Mouse (Mus musculus) neutrophil, adult 5-6 weeks (primary cell): ENCODE data around the gene Gmeb1. TPM values are rescaled to one million over a fixed set of nuclear protein-coding genes. Genes with fewer than 3 reads are reported as not detected.
"Not testable (repeated sequence)": the region's sequence is repeated elsewhere in the genome, so short reads cannot be mapped to it uniquely, and the experiment has no call there.

Source experiments
- ATAC-seq: fragments of 151-379, 151-347 bp; 2 replicates; pipeline ENCODE4 v1.8.0; 2017; ENCODE audit warnings: mild to moderate bottlenecking, moderate TSS enrichment; ENCODE audit not compliant: insufficient number of reproducible peaks, poor library complexity, low FRiP score, severe bottlenecking; ENCODE audit errors: extremely low read depth
- total RNA-seq: library from RNA; stranded (forward); fragments of 200-1000 nt; gene quantifications from 2 replicates; pipeline ENCODE4 v1.2.3, GENCODE M21; 2017

Gene Gmeb1
- total RNA-seq = 29.1 and 37.3 TPM in 2 replicates

DNA sequence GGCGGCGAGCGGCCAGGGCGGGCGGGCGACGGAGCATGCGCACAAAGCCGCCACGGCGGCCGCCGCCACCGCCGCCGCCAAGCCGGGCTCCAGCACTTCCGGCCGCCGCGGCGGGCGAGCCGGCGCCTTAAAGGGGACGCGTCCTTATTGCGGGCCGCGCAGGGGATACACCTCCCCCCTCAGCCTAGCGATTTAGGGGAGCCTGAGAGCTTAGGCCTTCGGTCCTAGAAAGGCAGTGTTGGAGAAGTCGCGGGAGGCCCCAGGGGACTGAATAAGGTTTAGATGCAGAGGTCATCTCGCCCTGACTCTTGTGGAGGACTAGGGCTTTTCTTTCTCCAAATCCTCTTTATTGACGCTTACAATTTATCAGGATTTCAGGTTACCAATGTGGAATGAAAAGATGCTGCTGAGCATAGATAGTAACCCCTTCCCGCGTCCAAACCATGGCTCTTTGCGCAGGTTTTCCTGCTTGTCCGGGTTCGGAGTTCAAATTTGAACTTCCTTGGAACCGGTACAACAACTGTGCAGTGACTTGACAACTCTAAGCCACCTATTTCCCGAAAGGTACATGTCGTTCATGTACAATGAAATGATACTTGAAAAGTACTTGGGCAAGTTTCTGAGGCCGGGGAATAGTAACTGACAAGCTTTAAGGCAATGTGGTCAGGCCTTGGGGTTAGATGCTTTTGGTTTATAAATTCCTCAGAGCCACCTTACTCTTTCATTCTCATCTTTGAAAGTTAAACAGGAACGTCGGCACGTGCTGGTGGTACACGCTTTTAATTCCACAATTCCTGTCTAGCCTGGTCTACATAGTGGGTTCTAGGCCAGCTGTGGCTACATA, at the start of gene Gmeb1:
TSS of gene Gmeb1 (minus strand) at position 89 of the 844 bp plus-strand sequence.
- ATAC-seq = peak; percentile 57

DNA sequence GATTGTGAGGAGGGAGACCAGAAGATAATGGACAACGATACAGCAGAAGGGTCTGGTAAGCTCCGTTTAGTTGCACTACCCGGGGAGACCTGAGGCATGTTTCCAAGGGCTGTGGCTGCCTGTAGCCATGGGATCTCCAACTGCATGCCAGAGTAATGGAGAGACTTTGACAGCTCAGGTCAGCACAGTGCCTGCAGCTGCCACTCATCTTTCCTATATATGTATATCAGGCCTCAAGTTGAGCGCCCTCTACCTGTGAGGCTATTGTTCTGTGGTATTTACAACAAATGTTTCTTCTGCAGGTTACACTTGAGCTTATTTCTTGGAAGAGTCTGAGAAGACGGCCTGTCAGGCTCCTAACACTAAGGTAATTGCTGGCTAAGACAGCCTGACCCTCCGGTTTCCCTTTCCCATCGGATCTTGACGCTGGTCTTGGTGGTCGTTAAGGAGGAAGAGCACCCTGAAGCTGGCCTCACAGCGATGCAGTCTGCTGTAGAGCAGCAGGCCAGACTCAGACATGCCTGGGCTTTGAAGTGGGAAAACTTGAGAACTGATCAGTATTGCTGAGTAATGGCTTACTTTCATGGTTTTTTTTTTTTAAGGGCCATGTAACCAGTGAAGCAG, 48.6 kb upstream of the Gmeb1 start:
- peak; percentile 42; the same call in 1 of the 2 replicates for ATAC-seq

DNA sequence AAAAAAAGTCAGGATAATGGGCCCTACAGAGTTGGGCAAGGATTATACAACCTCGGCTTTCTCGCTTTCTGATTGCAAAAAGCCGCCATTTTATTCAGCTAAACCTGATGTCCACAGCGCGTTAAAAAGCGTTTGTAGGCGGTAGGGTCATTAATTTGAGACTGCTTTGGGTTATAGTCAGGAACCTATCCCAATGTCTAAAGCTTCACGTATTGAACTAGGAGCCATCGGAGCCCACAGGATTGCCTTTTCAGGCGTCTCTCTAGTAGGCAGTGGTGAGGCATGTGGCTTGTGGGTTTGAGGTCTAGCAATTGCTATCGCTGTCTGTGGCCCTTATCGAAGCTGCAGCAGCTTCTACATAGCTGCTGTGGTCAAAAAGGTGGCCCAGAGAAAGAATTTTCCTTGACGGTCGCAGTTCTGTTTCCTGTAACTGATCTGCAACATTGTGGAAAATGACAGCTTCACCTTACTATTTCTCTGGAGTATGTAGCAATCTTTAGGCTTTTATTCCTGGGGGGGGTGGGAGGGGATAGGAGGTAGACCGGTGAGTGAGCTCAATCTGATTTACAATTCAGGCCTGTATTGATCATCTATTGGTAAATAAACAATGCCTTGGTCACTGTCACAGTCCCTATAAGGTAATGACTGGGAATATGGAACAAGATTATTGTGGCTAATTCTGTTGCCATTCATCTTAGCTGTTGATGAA, 47.9 kb upstream of the Gmeb1 start:
- ATAC-seq = no peak

DNA sequence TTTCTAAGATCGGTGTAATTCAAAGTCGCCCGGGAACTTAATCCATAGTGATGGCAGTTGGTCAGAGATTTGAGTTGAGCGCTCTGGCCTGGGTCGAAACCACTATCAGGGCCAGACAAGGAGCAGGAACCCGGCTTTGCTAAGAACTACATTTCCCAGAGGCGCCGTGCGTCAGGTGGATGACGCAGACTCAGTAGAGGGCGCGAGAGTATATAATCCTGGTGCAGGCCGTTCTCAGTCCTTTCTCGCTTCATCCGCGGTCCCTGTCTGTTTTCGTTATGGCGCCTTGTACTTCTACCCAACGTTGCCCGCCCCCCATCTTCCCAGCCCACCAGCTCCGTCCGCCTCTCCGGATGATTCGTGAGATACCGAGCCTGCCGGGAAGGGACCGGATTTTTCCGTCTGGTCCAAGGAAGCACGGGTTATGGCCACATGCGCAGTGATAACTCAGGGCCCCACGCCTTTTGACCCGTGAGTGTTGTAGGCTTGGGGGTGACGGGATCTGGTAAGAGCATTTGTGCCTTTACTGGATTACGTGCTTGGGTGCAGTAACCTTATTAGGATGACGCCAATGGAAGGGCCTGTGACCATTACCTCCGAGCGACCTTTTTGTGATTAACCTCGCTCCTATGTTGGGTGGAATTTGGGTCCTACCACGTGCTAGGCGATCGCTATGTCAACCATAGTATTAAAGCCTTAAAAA, 47.2 kb upstream of the Gmeb1 start:
- ATAC-seq = peak; percentile 98

DNA sequence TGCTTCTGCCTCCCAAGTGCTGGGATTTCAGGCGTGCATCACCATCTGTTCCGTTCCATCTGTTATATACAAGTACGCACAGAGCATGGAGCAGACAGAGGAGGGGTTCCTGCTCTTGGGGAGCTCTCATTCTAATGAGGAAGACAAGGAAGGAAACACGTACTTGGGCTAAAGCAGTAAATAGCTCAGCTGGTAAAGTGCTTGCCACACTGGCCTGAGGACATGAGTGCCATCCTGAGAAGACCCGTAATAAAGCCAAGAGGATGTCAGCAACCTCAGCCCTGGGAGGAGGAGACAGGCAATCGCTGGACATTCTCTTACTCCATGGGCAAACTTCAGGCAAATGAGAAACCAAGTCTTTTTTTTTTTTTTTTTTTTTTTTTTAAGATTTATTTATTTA, 44.6 kb upstream of the Gmeb1 start:
- no peak for ATAC-seq

GRCm38 (mm10) chr4:132305276-132305675, 43.9 kb upstream of the Gmeb1 start:
- no peak for ATAC-seq

- ATAC-seq = not testable (repeated sequence)
These were observed 42.1 kb upstream of the Gmeb1 start for GRCm38 (mm10) chr4:132303484-132303883.

DNA sequence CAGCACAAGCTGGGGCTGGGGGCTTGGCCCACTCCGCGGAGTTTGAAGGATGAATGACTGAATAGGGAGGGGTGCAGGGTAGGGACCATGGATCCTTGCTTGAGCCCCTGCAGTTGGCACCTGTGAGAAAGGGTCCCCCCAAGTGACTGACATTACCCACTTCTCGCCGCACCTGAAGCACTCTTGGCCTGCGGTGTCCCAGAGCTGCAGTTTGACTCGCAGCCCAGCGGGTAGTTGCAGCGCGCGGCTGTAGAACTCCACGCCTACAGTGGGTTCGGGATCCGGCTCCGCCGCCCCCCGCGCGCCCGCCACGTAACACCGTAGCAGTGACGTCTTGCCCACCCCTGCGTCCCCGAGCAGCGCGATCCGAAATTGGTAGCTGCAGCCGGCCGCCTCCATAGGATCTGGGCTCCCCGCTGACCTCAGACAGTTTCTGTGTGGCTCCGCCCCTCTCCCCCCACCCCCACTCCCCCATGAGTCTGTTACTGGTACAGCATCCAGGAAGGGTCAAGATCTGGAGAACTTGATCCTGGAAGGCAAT, 41.6 kb upstream of the Gmeb1 start, which contains the start of gene Rab42:
TSS of gene Rab42 (minus strand) at position 447 of the 541 bp plus-strand sequence.
- peak; percentile 42 for ATAC-seq

DNA sequence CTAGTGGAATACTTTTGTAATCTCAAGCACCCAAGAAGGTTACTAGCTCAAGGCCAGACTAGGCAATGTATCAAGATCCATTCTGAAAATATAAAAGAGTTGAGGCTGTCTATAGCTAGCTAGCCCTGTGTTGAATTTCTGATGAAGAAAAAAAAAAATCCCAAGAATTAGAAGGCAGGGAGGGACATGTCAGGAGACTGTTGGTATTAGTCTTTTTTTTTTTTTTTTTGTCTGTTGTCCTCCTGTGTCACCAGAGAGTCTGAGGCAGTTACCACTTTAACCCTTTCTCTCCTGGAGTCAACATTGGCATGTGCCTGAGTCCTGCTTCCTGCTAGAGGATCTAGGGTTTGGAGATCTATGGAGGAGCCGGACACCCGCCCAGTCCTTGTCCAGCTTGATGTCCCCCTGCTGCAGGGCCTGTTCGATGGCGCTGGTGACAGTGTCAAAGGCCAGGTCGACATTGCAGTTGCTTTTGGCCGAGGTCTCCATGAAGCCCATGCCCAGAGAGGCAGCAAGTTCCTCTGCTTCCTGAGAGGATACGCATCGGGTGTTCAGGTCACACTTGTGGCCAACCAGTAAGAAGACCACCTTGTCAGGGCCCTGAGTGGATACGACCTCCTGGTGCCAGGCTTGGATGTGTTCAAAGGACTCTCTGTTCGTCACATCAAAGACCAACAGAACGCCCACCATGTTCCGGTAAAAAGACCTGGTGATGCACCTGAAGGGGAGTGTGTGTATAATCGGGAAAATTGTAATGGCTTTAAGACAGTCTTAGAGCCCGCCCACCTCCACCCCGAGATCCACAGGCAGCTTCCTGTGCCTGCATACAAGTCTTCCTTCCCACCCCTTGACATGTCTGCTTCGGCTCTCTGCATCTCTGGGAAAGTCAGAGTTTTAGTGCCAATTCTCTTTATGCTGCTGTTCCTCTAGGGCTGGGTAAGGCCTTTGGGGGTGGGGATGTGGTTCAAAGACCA, 40.9 kb upstream of the Gmeb1 start:
- no peak for ATAC-seq

- ATAC-seq = no peak
These were observed 40.1 kb upstream of the Gmeb1 start for GRCm38 (mm10) chr4:132301486-132301885.

DNA sequence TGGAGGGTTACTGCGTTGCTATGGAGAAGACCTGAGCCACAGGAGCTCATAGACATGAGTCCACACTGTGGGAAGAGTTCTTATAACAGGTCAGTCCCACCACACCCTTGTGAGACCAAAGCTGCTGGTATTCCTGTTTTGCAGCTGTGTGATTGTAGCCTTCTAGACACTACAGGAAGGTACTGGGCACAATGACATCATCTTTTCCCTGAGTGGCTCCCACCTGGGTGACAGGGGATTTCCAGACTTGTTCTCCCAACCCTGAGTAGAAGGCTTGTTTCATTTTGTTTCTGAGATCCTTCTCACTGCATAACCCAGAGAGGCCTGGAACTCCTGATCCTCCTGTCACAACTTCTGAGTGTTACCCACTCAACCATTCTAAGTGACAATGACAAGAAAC, 38.4 kb upstream of the Gmeb1 start:
- ATAC-seq = no peak

- no peak for ATAC-seq
These were observed 34.4 kb upstream of the Gmeb1 start for GRCm38 (mm10) chr4:132295696-132296390.

DNA sequence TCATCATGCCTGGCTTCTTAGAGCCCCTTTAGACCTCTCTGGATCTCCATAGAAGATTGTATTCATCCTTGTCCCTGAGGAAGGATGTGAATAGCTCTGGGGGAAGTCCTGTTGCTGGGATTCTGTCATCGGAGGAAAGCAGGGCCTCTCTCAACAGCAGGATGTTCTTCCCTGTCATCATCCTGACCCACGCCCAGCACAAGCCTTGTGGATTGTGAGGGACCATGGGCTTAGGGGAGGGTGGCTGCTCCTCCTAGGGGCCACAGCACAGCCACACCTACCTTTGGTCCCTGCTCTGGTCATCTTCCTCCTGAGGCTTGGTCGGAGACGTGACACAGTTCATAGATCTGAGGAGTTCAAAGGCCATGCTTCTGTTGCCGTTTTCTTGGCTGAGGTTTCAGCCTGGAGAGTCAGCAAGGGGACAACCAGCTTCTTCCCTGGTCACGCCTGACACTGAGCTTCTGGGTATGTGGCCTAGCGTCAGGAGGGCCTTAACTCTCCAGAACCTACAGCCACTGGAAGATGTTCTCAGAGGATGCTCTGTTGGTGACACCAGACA, 32.4 kb upstream of the Gmeb1 start:
- ATAC-seq = no peak

GRCm38 (mm10) chr4:132292988-132293387, 31.6 kb upstream of the Gmeb1 start:
- no peak for ATAC-seq

- no peak for ATAC-seq
These were observed 30.4 kb upstream of the Gmeb1 start for GRCm38 (mm10) chr4:132291624-132292335.

DNA sequence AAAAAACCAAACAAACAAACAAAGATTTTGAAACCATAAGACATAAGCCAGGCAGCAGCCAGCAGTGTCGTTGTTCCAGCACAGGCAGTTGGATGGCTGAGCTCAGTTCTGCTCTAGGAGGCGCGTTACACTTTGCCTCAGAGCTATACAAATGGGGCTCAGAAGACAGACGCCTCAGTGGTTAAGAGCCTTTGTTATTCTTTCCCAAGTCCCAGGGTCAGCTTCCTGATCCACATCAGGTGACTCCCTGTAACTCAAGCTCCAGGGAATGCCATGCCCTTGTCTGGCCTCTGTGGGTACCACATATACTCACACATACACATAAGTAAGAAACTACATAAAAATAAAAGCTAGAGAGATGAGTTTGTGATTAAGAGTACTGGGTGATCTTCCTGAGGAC, 29.7 kb upstream of the Gmeb1 start:
- ATAC-seq = no peak
